Mouse (Mus musculus) liver, embryonic 13.5 days (tissue): ENCODE data around the gene Slc12a4. TPM values are rescaled to one million over a fixed set of nuclear protein-coding genes. Genes with fewer than 3 reads are reported as not detected.

Source experiments
- ATAC-seq: fragments of 200-750 bp; cut with Nextera tagmentation; 2 replicates; pipeline ENCODE4 v1.8.0; 2017; ENCODE audit warnings: low read depth, mild to moderate bottlenecking, moderate number of reproducible peaks, moderate library complexity
- DNase-seq: peaks from one replicate; pipeline ENCODE4 v3.0.0; 2022
- H3K27ac ChIP-seq: fragments of 300-500 bp; sonication (generic); 2 replicates; pipeline ENCODE4 v1.5.1; 2015; ENCODE audit warnings: moderate library complexity, mild to moderate bottlenecking, inconsistent platforms
- H3K27me3 ChIP-seq: fragments of 300-500 bp; sonication (generic); 2 replicates; pipeline ENCODE4 v1.6.1; 2015; ENCODE audit warnings: mild to moderate bottlenecking, inconsistent platforms
- H3K36me3 ChIP-seq: fragments of 300-500 bp; sonication (generic); 2 replicates; pipeline ENCODE4 v1.6.1; 2015; ENCODE audit warnings: mild to moderate bottlenecking, inconsistent platforms
- H3K4me1 ChIP-seq: fragments of 300-500 bp; sonication (generic); replicated peaks from 2 replicates; pipeline ENCODE4 v1.6.1; 2015; ENCODE audit warnings: inconsistent platforms
- H3K4me2 ChIP-seq: fragments of 300-500 bp; sonication (generic); 2 replicates; pipeline ENCODE4 v1.6.1; 2015; ENCODE audit warnings: inconsistent platforms, mild to moderate bottlenecking, moderate library complexity
- H3K4me3 ChIP-seq: fragments of 300-500 bp; sonication (generic); replicated peaks from 2 replicates; pipeline ENCODE4 v1.5.1; 2015; ENCODE audit warnings: mild to moderate bottlenecking, inconsistent platforms
- H3K9ac ChIP-seq: fragments of 300-500 bp; sonication (generic); 2 replicates; pipeline ENCODE4 v1.6.1; 2015; ENCODE audit warnings: mild to moderate bottlenecking, inconsistent platforms
- H3K9me3 ChIP-seq: fragments of 300-500 bp; sonication (generic); replicated peaks from 2 replicates; pipeline ENCODE4 v1.6.1; 2016; ENCODE audit warnings: inconsistent platforms
- WGBS: fragments of 180-500 bp; shearing (Covaris S2); methylation state at CpG from one replicate; pipeline ENCODE4 v1.1.7; 2015; ENCODE audit not compliant: insufficient replicate concordance; 5-methylcytosine and 5-hydroxymethylcytosine counted together
- polyA plus RNA-seq: library from polyadenylated mRNA; unstranded; fragments of >200 nt; fragmentation: Nextera tagmentation; extraction: Ambion mirVana; gene quantifications from 2 replicates; pipeline ENCODE4 v1.2.1, GENCODE M21; 2015

Gene Slc12a4
- polyA plus RNA-seq, 1 experiment from 2014 or later, result 12.6 TPM

DNA sequence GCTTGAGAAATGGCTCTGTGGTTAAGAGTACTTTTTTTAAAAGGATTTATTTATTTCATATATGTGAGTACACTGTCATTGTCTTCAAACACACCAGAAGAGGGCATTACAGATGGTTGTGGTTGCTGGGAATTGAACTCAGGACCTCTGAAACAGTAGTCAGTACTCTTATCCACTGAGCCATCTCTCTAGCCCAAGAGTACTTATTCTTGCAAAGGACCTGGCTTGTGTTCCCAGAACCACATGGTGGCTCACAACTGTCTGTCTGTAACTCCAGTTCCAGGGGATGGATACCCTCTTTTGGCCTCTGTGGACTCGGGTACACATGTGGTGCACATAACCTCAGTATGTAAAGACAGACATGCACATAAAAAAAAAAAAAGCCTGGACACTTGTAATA lies 3.5 kb upstream of the Slc12a4 start:
- ATAC-seq, result no peak
- H3K27me3 ChIP-seq, result no peaks in the 10 kb centered on the region
- no peaks in the 10 kb centered on the region for H3K36me3 ChIP-seq
- H3K4me3 ChIP-seq, result no peak overlapping the region
- 56% methylated on average over 1 of the region's 1 CpGs for WGBS
- H3K4me2 ChIP-seq, result no peak overlapping the region
- H3K4me1 ChIP-seq, result peaks cover 52% of the 10 kb centered on the region
- H3K27ac ChIP-seq, result no peak overlapping the region
- H3K9ac ChIP-seq, result no peak overlapping the region
- H3K9me3 ChIP-seq, result no peaks in the 10 kb centered on the region
- no peak for DNase-seq

DNA sequence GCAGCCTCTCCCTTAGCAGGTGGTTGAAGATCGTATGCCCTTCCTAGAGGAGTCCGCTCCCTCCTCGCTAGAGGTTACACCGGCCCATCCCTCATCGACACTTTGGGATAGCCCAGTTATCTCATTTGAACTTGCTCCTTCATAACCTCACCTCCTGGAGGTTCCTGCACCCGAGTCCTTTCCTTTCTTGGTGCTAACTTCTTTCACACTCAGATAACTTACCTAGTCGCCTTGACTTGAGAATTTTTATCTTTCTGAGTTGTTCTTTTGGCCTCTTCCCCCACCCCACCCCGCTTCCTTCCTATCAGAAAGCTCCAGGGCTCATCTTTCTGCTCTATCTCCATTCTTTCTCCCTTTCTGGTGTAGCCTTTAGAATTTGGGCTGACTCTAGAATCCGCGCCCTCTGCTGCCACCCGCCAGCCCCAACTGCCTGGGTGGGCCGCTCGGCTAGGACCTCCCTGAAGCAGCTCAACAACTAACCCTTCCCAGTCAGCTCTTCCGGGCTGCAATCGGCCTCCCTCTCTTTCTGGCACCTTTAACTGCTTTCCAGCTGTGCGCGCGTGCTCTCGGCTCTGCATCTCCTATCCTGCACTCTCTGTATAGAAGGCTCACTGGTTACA lies 905 bp upstream of the Slc12a4 start:
- Histone ChIP-seq H3K36me3 (no peaks in the 10 kb centered on the region), H3K4me2 (peak overlapping the region; percentile 96), H3K27ac (peak overlapping the region; percentile 93), H3K4me1 (peaks cover 68% of the 10 kb centered on the region), H3K9me3 (no peaks in the 10 kb centered on the region), H3K27me3 (no peaks in the 10 kb centered on the region), H3K9ac (peak overlapping the region; percentile 87), H3K4me3 (peak overlapping the region; percentile 84)
- 5% methylated on average over 19 of the region's 19 CpGs for WGBS
- DNase-seq (peak; percentile 72), ATAC-seq (peak; percentile 79)

DNA sequence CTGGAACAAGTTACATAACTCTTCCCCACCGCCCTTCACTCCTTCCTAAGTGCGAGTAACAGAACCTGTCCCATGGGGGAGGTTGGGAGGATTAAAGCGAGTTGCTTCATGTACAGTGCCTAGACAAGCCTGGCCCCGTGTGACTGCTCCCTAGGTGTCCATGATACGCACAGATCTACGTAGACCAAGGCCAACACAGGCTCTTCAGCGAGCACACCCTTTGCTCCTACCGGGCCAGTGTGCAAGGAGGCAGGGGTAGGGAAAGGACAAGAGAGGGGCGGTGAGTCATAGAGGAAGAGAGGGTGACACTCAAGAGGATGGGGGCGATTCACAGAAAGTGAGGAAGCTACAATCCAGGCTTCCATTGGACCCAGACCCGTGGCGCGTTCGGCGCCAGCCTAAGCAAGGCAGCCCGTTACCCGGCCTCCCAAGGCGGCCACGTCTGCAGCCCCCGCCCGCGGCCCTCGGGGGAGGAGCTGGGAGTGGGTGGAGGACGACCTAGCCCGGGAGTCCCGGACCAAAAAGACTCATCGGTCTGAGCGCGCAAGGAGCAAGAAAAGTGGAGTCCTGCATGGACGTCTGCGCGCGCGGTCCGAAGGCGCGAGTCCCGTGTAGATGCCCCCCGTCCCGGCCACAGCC lies 512 bp downstream of the Slc12a4 start:
- WGBS, result 2% methylated on average over 40 of the region's 40 CpGs
- peaks cover 82% of the 10 kb centered on the region for H3K4me1 ChIP-seq

DNA sequence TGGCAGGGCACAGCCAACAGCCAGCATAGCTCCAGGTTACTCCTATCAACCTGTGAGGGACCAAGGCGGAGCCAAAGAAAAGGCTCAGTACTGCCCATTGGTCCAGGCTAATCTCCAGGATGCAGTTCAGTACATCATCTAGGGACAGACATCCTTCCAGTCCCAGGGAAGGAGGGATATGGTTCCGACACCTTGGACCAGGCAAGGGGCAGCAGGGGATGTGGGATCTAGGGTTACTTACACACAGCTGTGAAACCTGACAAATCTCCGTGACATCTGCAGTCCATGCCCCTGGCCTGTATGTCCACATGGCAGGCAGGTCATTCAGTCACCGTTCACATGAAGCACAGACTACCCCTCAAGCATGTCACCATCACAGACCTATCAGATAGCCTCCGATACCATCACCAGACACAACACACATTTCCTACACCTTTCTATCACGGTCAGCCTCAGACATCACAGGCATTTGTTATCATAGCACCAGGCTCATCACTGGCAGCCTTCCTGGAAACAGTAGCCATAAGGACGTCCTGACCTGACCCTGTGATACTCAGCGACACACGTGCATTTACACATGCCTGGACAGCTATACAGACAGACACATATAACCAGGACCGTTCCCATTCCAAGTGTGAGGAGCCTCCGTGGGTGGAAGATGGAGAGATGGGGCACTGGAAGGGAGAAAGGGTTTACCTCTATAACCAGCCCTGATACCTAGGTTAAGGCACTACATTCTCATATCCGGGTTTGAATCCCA lies 1.2 kb downstream of the Slc12a4 start:
- Histone ChIP-seq H3K4me3 (peak overlapping the region; percentile 84), H3K27ac (peak overlapping the region; percentile 93), H3K4me1 (peaks cover 89% of the 10 kb centered on the region), H3K9me3 (no peaks in the 10 kb centered on the region), H3K4me2 (peak overlapping the region; percentile 96), H3K27me3 (no peaks in the 10 kb centered on the region), H3K36me3 (peaks cover 9% of the 10 kb centered on the region), H3K9ac (peak overlapping the region; percentile 87)
- 45% methylated on average over 12 of the region's 12 CpGs for WGBS
- ATAC-seq (no peak), DNase-seq (no peak)

More for the DNA sequence above, 512 bp downstream of the Slc12a4 start:
- Histone ChIP-seq H3K36me3 (peaks cover 2% of the 10 kb centered on the region), H3K4me3 (peak overlapping the region; percentile 84), H3K4me2 (peak overlapping the region; percentile 96), H3K9me3 (no peaks in the 10 kb centered on the region), H3K27ac (peak overlapping the region; percentile 93), H3K9ac (peak overlapping the region; percentile 87), H3K27me3 (no peaks in the 10 kb centered on the region)
- peak; percentile 46 for DNase-seq
- ATAC-seq, result peak; percentile 42

DNA sequence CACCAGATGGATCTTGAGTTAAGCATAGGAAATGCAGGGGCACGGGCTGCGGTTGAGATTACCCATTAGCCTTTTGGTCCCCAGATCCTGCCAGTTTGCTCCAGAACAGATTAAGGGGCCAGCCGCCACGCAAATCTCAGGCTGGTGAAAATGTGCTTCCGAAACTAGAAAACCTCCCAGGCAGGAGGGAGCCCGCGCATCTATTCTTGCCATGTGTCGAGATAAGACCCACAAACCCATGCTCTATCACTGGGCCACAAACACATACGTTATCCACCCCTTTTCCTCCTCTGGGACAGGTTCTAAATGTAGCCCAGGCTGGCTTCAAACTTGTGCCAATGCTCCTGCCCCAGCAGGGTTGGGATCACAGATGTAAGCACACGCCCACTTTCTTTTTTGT lies 4.4 kb downstream of the Slc12a4 start:
- Histone ChIP-seq H3K9ac (peak overlapping the region; percentile 41; the same call in 1 of the 2 replicates), H3K27me3 (no peaks in the 10 kb centered on the region), H3K4me3 (peak overlapping the region; percentile 31), H3K4me2 (peak overlapping the region; percentile 65), H3K4me1 (peaks cover 75% of the 10 kb centered on the region), H3K27ac (peak overlapping the region; percentile 30; the same call in 1 of the 2 replicates), H3K9me3 (no peaks in the 10 kb centered on the region), H3K36me3 (peaks cover 35% of the 10 kb centered on the region)
- WGBS, result 17% methylated on average over 10 of the region's 10 CpGs
- peak; percentile 58 for DNase-seq
- peak; percentile 39 for ATAC-seq

DNA sequence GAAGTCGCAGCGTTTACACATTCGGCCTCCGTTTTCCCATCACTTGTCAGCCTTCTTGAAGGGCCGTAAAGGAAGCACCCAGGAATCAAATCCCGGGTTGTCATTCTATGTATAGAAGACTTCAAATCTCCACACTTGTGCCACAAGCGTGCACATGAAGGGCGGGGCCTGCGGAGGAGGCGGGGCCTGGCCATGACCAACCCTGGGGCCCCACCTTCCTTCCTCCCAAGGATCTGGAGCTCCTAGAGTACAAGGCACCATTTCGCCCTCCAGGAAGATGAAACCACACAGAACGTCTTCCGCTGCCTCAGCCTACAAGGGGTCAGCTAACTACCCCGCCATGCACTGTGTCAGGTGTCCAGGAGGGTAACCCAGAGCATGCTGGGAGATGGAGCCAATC lies 4.8 kb downstream of the Slc12a4 start:
- H3K4me2 ChIP-seq, result peak overlapping the region; percentile 65
- no peaks in the 10 kb centered on the region for H3K9me3 ChIP-seq
- peaks cover 38% of the 10 kb centered on the region for H3K36me3 ChIP-seq
- H3K27ac ChIP-seq, result 0 out of 2 replicates have a peak overlapping the region, but pooled peaks have one; percentile 30
- DNase-seq (peak; percentile 53), ATAC-seq (no peak)
- WGBS, result 45% methylated on average over 14 of the region's 14 CpGs
- H3K27me3 ChIP-seq, result no peaks in the 10 kb centered on the region
- peak overlapping the region; percentile 41; the same call in 1 of the 2 replicates for H3K9ac ChIP-seq
- H3K4me1 ChIP-seq, result peaks cover 70% of the 10 kb centered on the region
- peak overlapping the region; percentile 31 for H3K4me3 ChIP-seq

DNA sequence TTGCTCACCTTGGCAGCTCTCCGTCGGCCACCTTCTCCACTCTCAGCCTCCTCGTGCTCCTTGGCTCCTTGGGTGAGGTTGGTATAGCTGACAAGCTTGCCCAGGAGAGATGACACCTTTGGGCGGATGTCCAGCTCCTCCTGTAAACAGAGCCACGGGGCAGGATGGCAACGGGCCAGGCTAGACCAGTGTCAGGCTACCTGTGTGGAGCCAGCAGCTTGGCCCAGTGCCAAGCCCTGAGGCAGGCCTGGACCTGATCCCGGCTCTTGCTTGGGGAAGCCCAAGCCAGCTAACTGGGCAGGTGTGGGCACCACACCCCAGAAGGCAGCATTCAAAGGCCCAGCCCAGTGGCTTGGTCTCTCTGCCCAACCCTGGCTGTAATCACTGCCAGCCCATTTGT lies 6.5 kb downstream of the Slc12a4 start:
- DNase-seq (no peak), ATAC-seq (no peak)
- Histone ChIP-seq H3K9me3 (no peaks in the 10 kb centered on the region), H3K27me3 (no peaks in the 10 kb centered on the region), H3K4me1 (peaks cover 54% of the 10 kb centered on the region), H3K4me2 (no peak overlapping the region), H3K36me3 (peaks cover 50% of the 10 kb centered on the region), H3K4me3 (no peak overlapping the region), H3K9ac (no peak overlapping the region), H3K27ac (no peak overlapping the region)
- WGBS, result 75% methylated on average over 7 of the region's 7 CpGs

DNA sequence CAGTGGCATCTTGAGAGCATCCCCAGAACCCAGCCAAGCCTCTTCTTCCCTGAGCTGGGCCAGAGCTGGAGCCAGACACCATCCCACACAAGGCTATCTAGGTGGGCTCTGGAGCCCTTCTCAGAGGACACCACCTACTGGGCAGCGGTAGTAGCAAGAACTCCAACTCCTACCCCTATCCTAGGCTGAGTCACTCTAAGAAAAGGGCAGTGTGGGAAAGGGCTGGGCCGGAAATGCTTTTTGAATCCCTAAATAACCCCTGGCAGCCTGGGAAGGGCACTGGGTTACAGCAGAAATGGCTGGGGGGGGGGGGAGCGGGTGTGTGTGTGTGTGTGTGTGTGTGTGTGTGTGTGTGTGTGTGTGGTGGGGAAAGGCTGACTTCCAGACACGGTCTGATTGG lies 8.1 kb downstream of the Slc12a4 start:
- H3K9me3 ChIP-seq, result no peaks in the 10 kb centered on the region
- WGBS, result 58% methylated on average over 3 of the region's 4 CpGs
- no peak for ATAC-seq
- H3K27me3 ChIP-seq, result no peaks in the 10 kb centered on the region
- DNase-seq, result no peak
- H3K9ac ChIP-seq, result no peak overlapping the region
- H3K27ac ChIP-seq, result no peak overlapping the region
- no peak overlapping the region for H3K4me3 ChIP-seq
- no peak overlapping the region for H3K4me2 ChIP-seq
- peaks cover 63% of the 10 kb centered on the region for H3K36me3 ChIP-seq
- peaks cover 38% of the 10 kb centered on the region for H3K4me1 ChIP-seq

DNA sequence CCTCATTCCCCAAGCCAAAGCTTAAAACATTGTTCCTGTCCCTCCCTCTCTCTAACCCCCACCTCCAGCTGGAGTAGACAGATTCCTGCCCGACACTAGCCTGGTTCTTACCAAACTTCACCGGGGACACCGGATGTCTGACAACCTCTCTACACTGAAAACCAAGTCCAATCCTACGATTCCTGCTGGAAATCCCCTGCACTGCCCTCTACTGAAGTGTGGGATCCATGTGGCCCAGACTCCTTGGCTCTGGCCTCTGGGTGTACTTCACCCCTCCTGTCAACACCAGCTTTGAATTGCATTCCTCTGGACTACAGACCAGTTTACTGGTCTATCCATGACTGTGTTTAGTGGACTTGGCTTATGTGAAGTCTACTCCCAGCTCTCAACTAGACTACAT lies 9.3 kb downstream of the Slc12a4 start:
- H3K27ac ChIP-seq, result no peak overlapping the region
- H3K4me1 ChIP-seq, result peaks cover 26% of the 10 kb centered on the region
- H3K27me3 ChIP-seq, result no peaks in the 10 kb centered on the region
- H3K9me3 ChIP-seq, result no peaks in the 10 kb centered on the region
- H3K4me2 ChIP-seq, result no peak overlapping the region
- no peak overlapping the region for H3K4me3 ChIP-seq
- ATAC-seq, result no peak
- DNase-seq, result no peak
- H3K36me3 ChIP-seq, result peaks cover 74% of the 10 kb centered on the region
- H3K9ac ChIP-seq, result no peak overlapping the region
- 92% methylated on average over 4 of the region's 4 CpGs for WGBS

DNA sequence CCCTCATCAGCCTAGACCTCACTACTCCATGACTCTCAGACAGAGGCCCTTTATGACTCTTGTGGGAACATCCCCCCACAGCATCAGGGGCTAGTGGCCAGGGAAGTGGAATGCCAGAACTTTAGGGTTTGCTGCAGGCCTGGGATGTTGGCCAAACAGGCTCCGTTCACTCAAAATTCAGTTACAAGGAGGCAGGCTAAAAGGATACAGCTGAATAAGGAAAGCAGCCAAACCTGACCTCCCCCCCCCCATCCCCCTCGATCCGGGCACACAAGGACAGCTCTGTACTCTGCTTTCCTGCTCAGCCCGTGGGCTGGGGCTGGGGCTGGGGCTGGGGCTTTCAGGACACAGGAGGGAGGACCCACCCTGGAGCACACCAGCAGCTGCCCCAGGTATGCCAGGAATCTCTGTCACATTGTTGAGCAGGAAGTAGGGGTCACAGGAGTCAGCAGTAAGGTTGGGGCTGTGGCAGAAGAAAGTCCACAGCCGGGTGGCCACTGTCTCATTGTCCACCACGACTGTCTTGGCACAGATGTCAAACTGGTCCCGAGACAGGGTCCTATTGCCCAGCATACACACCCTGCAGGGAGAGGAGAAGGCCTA lies 14.7 kb downstream of the Slc12a4 start:
- 66% methylated on average over 7 of the region's 7 CpGs for WGBS
- Histone ChIP-seq H3K4me3 (no peak overlapping the region), H3K4me2 (no peak overlapping the region), H3K9ac (no peak overlapping the region), H3K36me3 (peaks cover 88% of the 10 kb centered on the region), H3K4me1 (peaks cover 11% of the 10 kb centered on the region), H3K9me3 (no peaks in the 10 kb centered on the region), H3K27ac (no peak overlapping the region), H3K27me3 (no peaks in the 10 kb centered on the region)
- ATAC-seq, result no peak
- DNase-seq, result no peak

DNA sequence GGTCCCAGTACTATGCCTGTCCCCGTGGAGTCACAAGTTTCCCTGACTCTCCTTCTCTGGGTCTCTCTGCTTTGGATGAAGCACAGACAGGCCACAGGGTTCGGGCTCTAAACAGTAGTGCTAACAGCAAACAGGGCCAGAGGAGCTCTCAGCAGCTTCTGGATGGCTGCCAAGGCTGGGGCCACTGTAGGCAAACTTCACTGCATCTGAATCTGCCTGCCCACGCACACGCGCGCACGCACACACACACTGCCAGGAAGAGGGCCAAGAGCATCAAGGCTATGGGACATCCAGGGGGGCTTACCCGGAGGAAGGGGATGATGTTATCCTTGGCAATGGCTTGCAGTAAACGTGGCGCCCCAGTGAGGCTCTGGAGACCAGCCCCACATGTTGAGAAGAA lies 16.5 kb downstream of the Slc12a4 start:
- DNase-seq (no peak), ATAC-seq (peak; percentile 13; the same call in 1 of the 2 replicates)
- Histone ChIP-seq H3K27ac (no peak overlapping the region; the same call in 1 of the 2 replicates), H3K27me3 (no peaks in the 10 kb centered on the region), H3K9ac (no peak overlapping the region), H3K4me2 (no peak overlapping the region), H3K36me3 (peaks cover 94% of the 10 kb centered on the region), H3K4me3 (no peak overlapping the region), H3K9me3 (no peaks in the 10 kb centered on the region), H3K4me1 (peaks cover 11% of the 10 kb centered on the region)
- 76% methylated on average over 10 of the region's 10 CpGs for WGBS
